Mouse (Mus musculus) intestine, postnatal 0 days (tissue): ENCODE results near the gene Grik4. TPM values are rescaled to one million over a fixed set of nuclear protein-coding genes. Genes with fewer than 3 reads are reported as not detected.

Experiments used
- ATAC-seq: fragments of 200-750 bp; cut with Nextera tagmentation; 2 replicates; pipeline ENCODE4 v1.8.0; 2017; ENCODE audit warnings: mild to moderate bottlenecking, moderate TSS enrichment, moderate library complexity
- H3K27ac ChIP-seq: fragments of 300-500 bp; sonication (generic); 2 replicates; pipeline ENCODE4 v1.5.1; 2014; ENCODE audit warnings: mild to moderate bottlenecking, low read depth, low read length, moderate library complexity
- H3K27me3 ChIP-seq: fragments of 300-500 bp; sonication (generic); replicated peaks from 2 replicates; pipeline ENCODE4 v1.6.1; 2014; ENCODE audit warnings: low read length, mixed read lengths; ENCODE audit not compliant: control insufficient read depth, insufficient read depth
- H3K36me3 ChIP-seq: fragments of 300-500 bp; sonication (generic); 2 replicates; pipeline ENCODE4 v1.6.1; 2014; ENCODE audit warnings: mild to moderate bottlenecking, moderate library complexity; ENCODE audit not compliant: control insufficient read depth, insufficient read depth
- H3K4me1 ChIP-seq: fragments of 300-500 bp; sonication (generic); replicated peaks from 2 replicates; pipeline ENCODE4 v1.6.1; 2014; ENCODE audit warnings: antibody characterized with exemption, low read length, mixed read lengths; ENCODE audit not compliant: control insufficient read depth, insufficient read depth
- H3K4me2 ChIP-seq: fragments of 300-500 bp; sonication (generic); replicated peaks from 2 replicates; pipeline ENCODE4 v1.6.1; 2014; ENCODE audit warnings: low read depth, mild to moderate bottlenecking, moderate library complexity
- H3K4me3 ChIP-seq: fragments of 300-500 bp; sonication (generic); 2 replicates; pipeline ENCODE4 v1.5.1; 2014; ENCODE audit warnings: low read depth, low read length
- H3K9ac ChIP-seq: fragments of 300-500 bp; sonication (generic); 2 replicates; pipeline ENCODE4 v1.6.1; 2014; ENCODE audit warnings: mild to moderate bottlenecking, low read depth, low read length
- H3K9me3 ChIP-seq: fragments of 300-500 bp; sonication (generic); 2 replicates; pipeline ENCODE4 v1.6.1; 2016; ENCODE audit warnings: mixed run types; ENCODE audit not compliant: control insufficient read depth
- CTCF ChIP-seq: sonication (generic); IDR thresholded peaks from 2 replicates; pipeline ENCODE4 v1.5.1; 2016; ENCODE audit warnings: low read depth, mild to moderate bottlenecking, control low read depth, antibody characterized with exemption, moderate library complexity
- WGBS: fragments of 180-500 bp; shearing (Covaris S2); extraction: QIAGEN DNeasy Blood & Tissue Kit; methylation state at CpG from one replicate; pipeline ENCODE4 v1.1.7; 2014; 5-methylcytosine and 5-hydroxymethylcytosine counted together
- polyA plus RNA-seq: library from polyadenylated mRNA; unstranded; fragments of >200 nt; fragmentation: Nextera tagmentation; extraction: Ambion mirVana; gene quantifications from 2 replicates; pipeline ENCODE4 v1.2.1, GENCODE M21; 2015

The Grik4 gene
- polyA plus RNA-seq, 1 experiment from 2014 or later = 0.68 TPM

- Histone ChIP-seq H3K9me3 (no peaks in the 10 kb centered on the region), H3K27me3 (no peaks in the 10 kb centered on the region), H3K4me1 (no peaks in the 10 kb centered on the region), H3K4me2 (no peak overlapping the region), H3K36me3 (no peaks in the 10 kb centered on the region), H3K4me3 (no peak overlapping the region), H3K9ac (no peak overlapping the region), H3K27ac (no peak overlapping the region)
- TF ChIP-seq CTCF = no peak
- WGBS = 60% methylated on average over 11 of the region's 11 CpGs
- no peak for ATAC-seq
Observed at GRCm38 (mm10) chr9:42764823-42765560, 179.3 kb downstream of the Grik4 start.

GRCm38 (mm10) chr9:42758682-42759205 lies 185.5 kb downstream of the Grik4 start:
- Histone ChIP-seq H3K36me3 (no peaks in the 10 kb centered on the region), H3K9ac (no peak overlapping the region), H3K4me2 (no peak overlapping the region), H3K4me1 (peaks cover 3% of the 10 kb centered on the region; the same call in 1 of the 2 replicates), H3K9me3 (no peaks in the 10 kb centered on the region), H3K4me3 (no peak overlapping the region), H3K27ac (no peak overlapping the region), H3K27me3 (no peaks in the 10 kb centered on the region)
- 64% methylated on average over 5 of the region's 5 CpGs for WGBS
- ATAC-seq = no peak
- TF ChIP-seq CTCF = peak; percentile 52

GRCm38 (mm10) chr9:42757012-42757640 lies 187.2 kb downstream of the Grik4 start:
- 0 out of 2 replicates have a peak, but pooled peaks have one; percentile 52 for ATAC-seq
- Histone ChIP-seq H3K4me3 (no peak overlapping the region), H3K36me3 (no peaks in the 10 kb centered on the region), H3K9me3 (no peaks in the 10 kb centered on the region), H3K27me3 (no peaks in the 10 kb centered on the region), H3K4me1 (peaks cover 3% of the 10 kb centered on the region; the same call in 1 of the 2 replicates), H3K4me2 (no peak overlapping the region), H3K9ac (0 out of 2 replicates have a peak overlapping the region, but pooled peaks have one; percentile 17), H3K27ac (no peak overlapping the region)
- no peak for TF ChIP-seq CTCF
- 46% methylated on average over 3 of the region's 3 CpGs for WGBS

- H3K27me3 ChIP-seq = no peaks in the 10 kb centered on the region
- H3K36me3 ChIP-seq = no peaks in the 10 kb centered on the region
- H3K27ac ChIP-seq = no peak overlapping the region
- 37% methylated on average over 8 of the region's 8 CpGs for WGBS
- H3K9ac ChIP-seq = no peak overlapping the region
- ATAC-seq = no peak
- peaks cover 3% of the 10 kb centered on the region; the same call in 1 of the 2 replicates for H3K4me1 ChIP-seq
- H3K4me2 ChIP-seq = no peak overlapping the region
- H3K9me3 ChIP-seq = no peaks in the 10 kb centered on the region
- no peak for TF ChIP-seq CTCF
- no peak overlapping the region for H3K4me3 ChIP-seq
Observed at GRCm38 (mm10) chr9:42754699-42755098, 189.6 kb downstream of the Grik4 start.

GRCm38 (mm10) chr9:42751160-42751559 lies 193.1 kb downstream of the Grik4 start:
- peak; percentile 75 for ATAC-seq
- no peak overlapping the region for H3K4me2 ChIP-seq
- no peaks in the 10 kb centered on the region for H3K4me1 ChIP-seq
- H3K36me3 ChIP-seq = no peaks in the 10 kb centered on the region
- no peak overlapping the region for H3K4me3 ChIP-seq
- H3K9me3 ChIP-seq = no peaks in the 10 kb centered on the region
- no peaks in the 10 kb centered on the region for H3K27me3 ChIP-seq
- 25% methylated on average over 2 of the region's 2 CpGs for WGBS
- no peak overlapping the region for H3K9ac ChIP-seq
- H3K27ac ChIP-seq = no peak overlapping the region
- TF ChIP-seq CTCF = no peak

- ATAC-seq = no peak
- 83% methylated on average over 3 of the region's 3 CpGs for WGBS
Observed at GRCm38 (mm10) chr9:42750176-42750575, 194.1 kb downstream of the Grik4 start.

More at GRCm38 (mm10) chr9:42750176-42750575, 194.1 kb downstream of the Grik4 start:
- Histone ChIP-seq H3K4me3 (no peak overlapping the region), H3K4me2 (no peak overlapping the region), H3K36me3 (no peaks in the 10 kb centered on the region), H3K27ac (no peak overlapping the region), H3K4me1 (no peaks in the 10 kb centered on the region), H3K9ac (no peak overlapping the region), H3K27me3 (no peaks in the 10 kb centered on the region), H3K9me3 (no peaks in the 10 kb centered on the region)
- no peak for TF ChIP-seq CTCF
